Mouse (Mus musculus) kidney, embryonic 16.5 days (tissue): ENCODE measurements around the gene Ube2q2. TPM values are rescaled to one million over a fixed set of nuclear protein-coding genes. Genes with fewer than 3 reads are reported as not detected.
A peak's percentile ranks its signal among the peaks of the same experiment; 100 is the strongest.
"Not testable (repeated sequence)": the region's sequence is repeated elsewhere in the genome, so short reads cannot be mapped to it uniquely, and the experiment has no call there.

Experiments used
- ATAC-seq: fragments of 200-750 bp; cut with Nextera tagmentation; 2 replicates; pipeline ENCODE4 v1.8.0; 2017; ENCODE audit warnings: moderate TSS enrichment; ENCODE audit not compliant: low FRiP score, low TSS enrichment
- H3K27ac ChIP-seq: fragments of 300-500 bp; sonication (generic); 2 replicates; pipeline ENCODE4 v1.5.1; 2014; ENCODE audit warnings: low read length
- H3K27me3 ChIP-seq: fragments of 300-500 bp; sonication (generic); 2 replicates; pipeline ENCODE4 v1.6.1; 2014; ENCODE audit warnings: low read length, control low read depth, mixed read lengths; ENCODE audit not compliant: insufficient read depth
- H3K36me3 ChIP-seq: fragments of 300-500 bp; sonication (generic); 2 replicates; pipeline ENCODE4 v1.6.1; 2014; ENCODE audit warnings: low read length, control low read depth, mixed read lengths; ENCODE audit not compliant: insufficient read depth
- H3K4me1 ChIP-seq: fragments of 300-500 bp; sonication (generic); 2 replicates; pipeline ENCODE4 v1.6.1; 2014; ENCODE audit warnings: low read length, control low read depth, mixed read lengths; ENCODE audit not compliant: insufficient read depth
- H3K4me2 ChIP-seq: fragments of 300-500 bp; sonication (generic); replicated peaks from 2 replicates; pipeline ENCODE4 v1.6.1; 2014; ENCODE audit warnings: low read depth, low read length
- H3K4me3 ChIP-seq: fragments of 300-500 bp; sonication (generic); 2 replicates; pipeline ENCODE4 v1.5.1; 2014; ENCODE audit warnings: mild to moderate bottlenecking, low read length
- H3K9ac ChIP-seq: fragments of 300-500 bp; sonication (generic); replicated peaks from 2 replicates; pipeline ENCODE4 v1.6.1; 2014; ENCODE audit warnings: low read length
- H3K9me3 ChIP-seq: fragments of 300-500 bp; sonication (generic); 2 replicates; pipeline ENCODE4 v1.6.1; 2016; ENCODE audit warnings: low read length, control low read depth
- WGBS: fragments of 180-500 bp; shearing (Covaris S2); extraction: QIAGEN DNeasy Blood & Tissue Kit; methylation state at CpG from one replicate; pipeline ENCODE4 v1.1.7; 2014; 5-methylcytosine and 5-hydroxymethylcytosine counted together
- polyA plus RNA-seq: library from polyadenylated mRNA; unstranded; fragments of >200 nt; fragmentation: Nextera tagmentation; extraction: Ambion mirVana; gene quantifications from 2 replicates; pipeline ENCODE4 v1.2.1, GENCODE M21; 2015

Ube2q2 gene
- 15.0 and 29.2 TPM in 2 replicates for polyA plus RNA-seq

GRCm38 (mm10) chr9:55148854-55149498 lies at the start of gene Ube2q2:
TSS of gene Ube2q2 (plus strand) at chr9:55148854.
- no peaks in the 10 kb centered on the region for H3K27me3 ChIP-seq
- peak within 1 kb of the TSS; percentile 86 for H3K4me3 ChIP-seq
- peaks cover 16% of the 10 kb centered on the region for H3K4me1 ChIP-seq
- WGBS = under 1% methylated on average over 73 of the region's 81 CpGs
- peak within 1 kb of the TSS; percentile 81 for H3K4me2 ChIP-seq
- H3K36me3 ChIP-seq = no peaks in the 10 kb centered on the region
- peak; percentile 79 for ATAC-seq
- peak within 1 kb of the TSS; percentile 73 for H3K27ac ChIP-seq
- no peaks in the 10 kb centered on the region for H3K9me3 ChIP-seq
- peak within 1 kb of the TSS; percentile 93 for H3K9ac ChIP-seq

- 24% methylated on average over 3 of the region's 3 CpGs for WGBS
- ATAC-seq = no peak
Measured at GRCm38 (mm10) chr9:55101117-55101516, 47.5 kb upstream of the Ube2q2 start.

GRCm38 (mm10) chr9:55102186-55102835 lies 46.3 kb upstream of the Ube2q2 start:
- ATAC-seq = no peak
- no peak overlapping the region for H3K27ac ChIP-seq
- no peaks in the 10 kb centered on the region for H3K4me1 ChIP-seq
- H3K9me3 ChIP-seq = no peaks in the 10 kb centered on the region
- no peak overlapping the region for H3K4me2 ChIP-seq
- H3K9ac ChIP-seq = no peak overlapping the region
- no peaks in the 10 kb centered on the region for H3K27me3 ChIP-seq
- H3K36me3 ChIP-seq = no peaks in the 10 kb centered on the region
- 88% methylated on average over 8 of the region's 8 CpGs for WGBS
- no peak overlapping the region for H3K4me3 ChIP-seq

More at GRCm38 (mm10) chr9:55101117-55101516, 47.5 kb upstream of the Ube2q2 start:
- Histone ChIP-seq H3K36me3 (no peaks in the 10 kb centered on the region), H3K9me3 (no peaks in the 10 kb centered on the region), H3K4me2 (no peak overlapping the region), H3K4me1 (no peaks in the 10 kb centered on the region), H3K27ac (no peak overlapping the region), H3K27me3 (no peaks in the 10 kb centered on the region), H3K4me3 (no peak overlapping the region), H3K9ac (no peak overlapping the region)

- H3K36me3 ChIP-seq = no peaks in the 10 kb centered on the region
- no peak overlapping the region for H3K4me3 ChIP-seq
- H3K27ac ChIP-seq = no peak overlapping the region
- H3K4me2 ChIP-seq = no peak overlapping the region
- no peaks in the 10 kb centered on the region for H3K27me3 ChIP-seq
- ATAC-seq = no peak
- H3K4me1 ChIP-seq = no peaks in the 10 kb centered on the region
- no peak overlapping the region for H3K9ac ChIP-seq
- H3K9me3 ChIP-seq = no peaks in the 10 kb centered on the region
- WGBS = 90% methylated on average over 5 of the region's 5 CpGs
Measured at GRCm38 (mm10) chr9:55102931-55103630, 45.6 kb upstream of the Ube2q2 start.

GRCm38 (mm10) chr9:55110059-55110834 lies 38.4 kb upstream of the Ube2q2 start:
- no peaks in the 10 kb centered on the region for H3K4me1 ChIP-seq
- no peak overlapping the region for H3K4me3 ChIP-seq
- no peak overlapping the region for H3K9ac ChIP-seq
- no peak overlapping the region for H3K27ac ChIP-seq
- 28% methylated on average over 16 of the region's 16 CpGs for WGBS
- peak; percentile 94 for ATAC-seq
- no peaks in the 10 kb centered on the region for H3K27me3 ChIP-seq
- H3K4me2 ChIP-seq = no peak overlapping the region
- H3K9me3 ChIP-seq = no peaks in the 10 kb centered on the region
- H3K36me3 ChIP-seq = no peaks in the 10 kb centered on the region

GRCm38 (mm10) chr9:55110835-55111217 lies 37.8 kb upstream of the Ube2q2 start:
- H3K4me2 ChIP-seq, H3K9me3 ChIP-seq, ATAC-seq, H3K27me3 ChIP-seq, H3K4me1 ChIP-seq, H3K36me3 ChIP-seq, H3K9ac ChIP-seq, H3K4me3 ChIP-seq, H3K27ac ChIP-seq: not testable (repeated sequence)
- 16% methylated on average over 2 of the region's 3 CpGs for WGBS

GRCm38 (mm10) chr9:55114752-55115151 lies 33.9 kb upstream of the Ube2q2 start:
- Histone ChIP-seq H3K27me3 (no peaks in the 10 kb centered on the region), H3K4me3 (no peak overlapping the region), H3K4me2 (no peak overlapping the region), H3K4me1 (no peaks in the 10 kb centered on the region), H3K9me3 (no peaks in the 10 kb centered on the region), H3K9ac (no peak overlapping the region), H3K27ac (no peak overlapping the region), H3K36me3 (no peaks in the 10 kb centered on the region)
- ATAC-seq = no peak
- WGBS = 76% methylated on average over 1 of the region's 1 CpGs

- Histone ChIP-seq H3K4me2 (no peak overlapping the region), H3K4me1 (no peaks in the 10 kb centered on the region), H3K4me3 (no peak overlapping the region), H3K27ac (no peak overlapping the region), H3K9me3 (no peaks in the 10 kb centered on the region), H3K9ac (no peak overlapping the region), H3K36me3 (no peaks in the 10 kb centered on the region), H3K27me3 (no peaks in the 10 kb centered on the region)
- ATAC-seq = no peak
- WGBS = 94% methylated on average over 5 of the region's 5 CpGs
Measured at GRCm38 (mm10) chr9:55117293-55118055, 31.2 kb upstream of the Ube2q2 start.

- Histone ChIP-seq H3K4me1 (no peaks in the 10 kb centered on the region), H3K36me3 (no peaks in the 10 kb centered on the region), H3K27ac (no peak overlapping the region), H3K4me2 (no peak overlapping the region), H3K4me3 (no peak overlapping the region), H3K27me3 (no peaks in the 10 kb centered on the region), H3K9me3 (no peaks in the 10 kb centered on the region), H3K9ac (no peak overlapping the region)
- WGBS = 39% methylated on average over 3 of the region's 3 CpGs
- peak; percentile 61; the same call in 1 of the 2 replicates for ATAC-seq
Measured at GRCm38 (mm10) chr9:55122586-55122985, 26.1 kb upstream of the Ube2q2 start.
